Mouse (Mus musculus): Measurements from ENCODE around the gene Polr2a. TPM values are rescaled to one million over a fixed set of nuclear protein-coding genes. Genes with fewer than 3 reads are reported as not detected.

The Polr2a gene
- total and polyA plus RNA-seq, 2 experiments from 2014 or later: 6.6 to 13.4 TPM

- Histone ChIP-seq H3K4me3 (ENCODE audit: low read depth, low read length) (no peak overlapping the region), H3K27me3 (ENCODE audit: control insufficient read depth, insufficient read depth, low read length) (no peaks in the 10 kb centered on the region), H3K4me2 (ENCODE audit: low read depth, low read length) (no peak overlapping the region), H3K9me3 (replicated peaks; ENCODE audit: control insufficient read depth, low read length) (no peaks in the 10 kb centered on the region), H3K4me1 (ENCODE audit: control insufficient read depth, insufficient read depth) (peaks cover 28% of the 10 kb centered on the region), H3K27ac (ENCODE audit: low read depth) (peak overlapping the region; percentile 87), H3K36me3 (replicated peaks; ENCODE audit: control insufficient read depth, insufficient read depth, low read length) (no peaks in the 10 kb centered on the region), H3K9ac (replicated peaks; ENCODE audit: low read depth, low read length) (0 out of 2 replicates have a peak overlapping the region, but pooled peaks have one; percentile 14)
- TF ChIP-seq CTCF (IDR thresholded peaks at IDR 0.05; ENCODE audit: low read depth): no peak
- no peak for TF ChIP-seq EP300 (IDR thresholded peaks at IDR 0.05; ENCODE audit: low read depth)
- DNase-seq (ENCODE audit: low spot score) (no peak), ATAC-seq (ENCODE audit: insufficient read depth, low read depth) (no peak)
- WGBS: 87% methylated on average over 6 of the region's 6 CpGs
These were observed 73.5 kb downstream of the Polr2a start for GRCm38 (mm10) chr11:69684936-69685335.

- Histone ChIP-seq H3K36me3 (replicated peaks; ENCODE audit: control insufficient read depth, insufficient read depth, low read length) (no peaks in the 10 kb centered on the region; the same call in 1 of the 2 replicates), H3K4me3 (ENCODE audit: low read depth, low read length) (no peak overlapping the region), H3K4me1 (ENCODE audit: control insufficient read depth, insufficient read depth) (peaks cover 28% of the 10 kb centered on the region), H3K4me2 (ENCODE audit: low read depth, low read length) (no peak overlapping the region), H3K9ac (replicated peaks; ENCODE audit: low read depth, low read length) (no peak overlapping the region), H3K9me3 (replicated peaks; ENCODE audit: control insufficient read depth, low read length) (no peaks in the 10 kb centered on the region), H3K27ac (ENCODE audit: low read depth) (no peak overlapping the region), H3K27me3 (ENCODE audit: control insufficient read depth, insufficient read depth, low read length) (no peaks in the 10 kb centered on the region)
- DNase-seq (ENCODE audit: low spot score) (no peak), ATAC-seq (ENCODE audit: insufficient read depth, low read depth) (no peak)
- TF ChIP-seq EP300 (IDR thresholded peaks at IDR 0.05; ENCODE audit: low read depth): no peak
- no peak for TF ChIP-seq CTCF (IDR thresholded peaks at IDR 0.05; ENCODE audit: low read depth)
- WGBS: 76% methylated on average over 12 of the region's 12 CpGs
These were observed 74.2 kb downstream of the Polr2a start for GRCm38 (mm10) chr11:69684128-69684745.

Other genes starting within 250 kb of the Polr2a start
Only the 30 nearest of the 43 such genes appear.
- gene Atp1b2, start 152.7 kb downstream of the Polr2a start, total RNA-seq (2014; rRNA removed; ENCODE audit: low replicate concordance): 23.7 and 24.7 TPM in 2 replicates
- 15.1 and 16.8 TPM in 2 replicates for gene Atp1b2, start 152.7 kb downstream of the Polr2a start, polyA plus RNA-seq (2015; fragmentation: Nextera tagmentation; extraction: Ambion mirVana)
- gene Shbg, start 140.7 kb downstream of the Polr2a start, total RNA-seq (2014; rRNA removed; ENCODE audit: low replicate concordance): not detected in 2 replicates
- gene Shbg, start 140.7 kb downstream of the Polr2a start, polyA plus RNA-seq (2015; fragmentation: Nextera tagmentation; extraction: Ambion mirVana): 0.08 TPM in 1 of 2 replicates, not detected in the other
- gene Sat2, start 136.6 kb downstream of the Polr2a start, total RNA-seq (2014; rRNA removed; ENCODE audit: low replicate concordance): 7.3 TPM in 1 of 2 replicates, not detected in the other
- gene Sat2, start 136.6 kb downstream of the Polr2a start, polyA plus RNA-seq (2015; fragmentation: Nextera tagmentation; extraction: Ambion mirVana): 17.8 and 18.8 TPM in 2 replicates
- 64.7 and 102 TPM in 2 replicates for gene Fxr2, start 125.6 kb downstream of the Polr2a start, total RNA-seq (2014; rRNA removed; ENCODE audit: low replicate concordance)
- 15.8 and 17.7 TPM in 2 replicates for gene Fxr2, start 125.6 kb downstream of the Polr2a start, polyA plus RNA-seq (2015; fragmentation: Nextera tagmentation; extraction: Ambion mirVana)
- not detected in 2 replicates for gene Sox15, start 103.3 kb downstream of the Polr2a start, total RNA-seq (2014; rRNA removed; ENCODE audit: low replicate concordance)
- gene Sox15, start 103.3 kb downstream of the Polr2a start, polyA plus RNA-seq (2015; fragmentation: Nextera tagmentation; extraction: Ambion mirVana): not detected in 2 replicates
- 123 and 137 TPM in 2 replicates for gene Mpdu1, start 96.0 kb downstream of the Polr2a start, total RNA-seq (2014; rRNA removed; ENCODE audit: low replicate concordance)
- 30.0 and 33.0 TPM in 2 replicates for gene Mpdu1, start 96.0 kb downstream of the Polr2a start, polyA plus RNA-seq (2015; fragmentation: Nextera tagmentation; extraction: Ambion mirVana)
- 2.6 and 6.9 TPM in 2 replicates for gene Cd68, start 92.5 kb downstream of the Polr2a start, total RNA-seq (2014; rRNA removed; ENCODE audit: low replicate concordance)
- gene Cd68, start 92.5 kb downstream of the Polr2a start, polyA plus RNA-seq (2015; fragmentation: Nextera tagmentation; extraction: Ambion mirVana): 6.1 and 8.5 TPM in 2 replicates
- 573 and 656 TPM in 2 replicates for gene Eif4a1, start 86.2 kb downstream of the Polr2a start, total RNA-seq (2014; rRNA removed; ENCODE audit: low replicate concordance)
- 261 and 289 TPM in 2 replicates for gene Eif4a1, start 86.2 kb downstream of the Polr2a start, polyA plus RNA-seq (2015; fragmentation: Nextera tagmentation; extraction: Ambion mirVana)
- gene Senp3, start 76.6 kb downstream of the Polr2a start, total RNA-seq (2014; rRNA removed; ENCODE audit: low replicate concordance): 39.7 and 92.3 TPM in 2 replicates
- gene Senp3, start 76.6 kb downstream of the Polr2a start, polyA plus RNA-seq (2015; fragmentation: Nextera tagmentation; extraction: Ambion mirVana): 27.4 and 32.6 TPM in 2 replicates
- gene Tnfsf13, start 72.9 kb downstream of the Polr2a start, total RNA-seq (2014; rRNA removed; ENCODE audit: low replicate concordance): 0.81 TPM in 1 of 2 replicates, not detected in the other
- 0.57 and 0.89 TPM in 2 replicates for gene Tnfsf13, start 72.9 kb downstream of the Polr2a start, polyA plus RNA-seq (2015; fragmentation: Nextera tagmentation; extraction: Ambion mirVana)
- 8.5 and 9.3 TPM in 2 replicates for gene Tnfsf12, start 62.8 kb downstream of the Polr2a start, total RNA-seq (2014; rRNA removed; ENCODE audit: low replicate concordance)
- gene Tnfsf12, start 62.8 kb downstream of the Polr2a start, polyA plus RNA-seq (2015; fragmentation: Nextera tagmentation; extraction: Ambion mirVana): 5.3 and 5.5 TPM in 2 replicates
- 0.65 and 1.8 TPM in 2 replicates for gene Tnfsfm13, start 62.5 kb downstream of the Polr2a start, total RNA-seq (2014; rRNA removed; ENCODE audit: low replicate concordance)
- 2.8 and 3.0 TPM in 2 replicates for gene Tnfsfm13, start 62.5 kb downstream of the Polr2a start, polyA plus RNA-seq (2015; fragmentation: Nextera tagmentation; extraction: Ambion mirVana)
- not detected in 2 replicates for gene Slc35g3, start 3.3 kb upstream of the Polr2a start, total RNA-seq (2014; rRNA removed; ENCODE audit: low replicate concordance)
- gene Slc35g3, start 3.3 kb upstream of the Polr2a start, polyA plus RNA-seq (2015; fragmentation: Nextera tagmentation; extraction: Ambion mirVana): 0.18 TPM in 1 of 2 replicates, not detected in the other
- gene Zbtb4, start 7.3 kb upstream of the Polr2a start, total RNA-seq (2014; rRNA removed; ENCODE audit: low replicate concordance): 21.2 and 28.7 TPM in 2 replicates
- 2.6 and 2.9 TPM in 2 replicates for gene Zbtb4, start 7.3 kb upstream of the Polr2a start, polyA plus RNA-seq (2015; fragmentation: Nextera tagmentation; extraction: Ambion mirVana)
- gene Chrnb1, start 37.3 kb upstream of the Polr2a start, total RNA-seq (2014; rRNA removed; ENCODE audit: low replicate concordance): 2.5 and 11.2 TPM in 2 replicates
- 2.7 and 3.1 TPM in 2 replicates for gene Chrnb1, start 37.3 kb upstream of the Polr2a start, polyA plus RNA-seq (2015; fragmentation: Nextera tagmentation; extraction: Ambion mirVana)
- 5.3 and 5.7 TPM in 2 replicates for gene Fgf11, start 43.2 kb upstream of the Polr2a start, total RNA-seq (2014; rRNA removed; ENCODE audit: low replicate concordance)
- 0.75 and 1.0 TPM in 2 replicates for gene Fgf11, start 43.2 kb upstream of the Polr2a start, polyA plus RNA-seq (2015; fragmentation: Nextera tagmentation; extraction: Ambion mirVana)
- 0.43 and 2.7 TPM in 2 replicates for gene Tmem102, start 47.0 kb upstream of the Polr2a start, total RNA-seq (2014; rRNA removed; ENCODE audit: low replicate concordance)
- 2.6 TPM in 2 replicates for gene Tmem102, start 47.0 kb upstream of the Polr2a start, polyA plus RNA-seq (2015; fragmentation: Nextera tagmentation; extraction: Ambion mirVana)
- gene Gm39566, start 56.7 kb upstream of the Polr2a start, total RNA-seq (2014; rRNA removed; ENCODE audit: low replicate concordance): not detected in 2 replicates
- gene Gm39566, start 56.7 kb upstream of the Polr2a start, polyA plus RNA-seq (2015; fragmentation: Nextera tagmentation; extraction: Ambion mirVana): not detected in 2 replicates
- not detected in 2 replicates for gene Spem2, start 59.8 kb upstream of the Polr2a start, total RNA-seq (2014; rRNA removed; ENCODE audit: low replicate concordance)
- not detected in 2 replicates for gene Spem2, start 59.8 kb upstream of the Polr2a start, polyA plus RNA-seq (2015; fragmentation: Nextera tagmentation; extraction: Ambion mirVana)
- not detected in 2 replicates for gene Spem1, start 63.5 kb upstream of the Polr2a start, total RNA-seq (2014; rRNA removed; ENCODE audit: low replicate concordance)
- gene Spem1, start 63.5 kb upstream of the Polr2a start, polyA plus RNA-seq (2015; fragmentation: Nextera tagmentation; extraction: Ambion mirVana): not detected in 2 replicates
- gene Nlgn2, start 79.1 kb upstream of the Polr2a start, total RNA-seq (2014; rRNA removed; ENCODE audit: low replicate concordance): 4.5 and 10.1 TPM in 2 replicates
- 0.89 TPM in 2 replicates for gene Nlgn2, start 79.1 kb upstream of the Polr2a start, polyA plus RNA-seq (2015; fragmentation: Nextera tagmentation; extraction: Ambion mirVana)
- gene Tmem256, start 79.9 kb upstream of the Polr2a start, total RNA-seq (2014; rRNA removed; ENCODE audit: low replicate concordance): 78.5 and 169 TPM in 2 replicates
- gene Tmem256, start 79.9 kb upstream of the Polr2a start, polyA plus RNA-seq (2015; fragmentation: Nextera tagmentation; extraction: Ambion mirVana): 411 and 424 TPM in 2 replicates
- 50.9 and 64.0 TPM in 2 replicates for gene Plscr3, start 87.7 kb upstream of the Polr2a start, total RNA-seq (2014; rRNA removed; ENCODE audit: low replicate concordance)
- 60.5 and 62.3 TPM in 2 replicates for gene Plscr3, start 87.7 kb upstream of the Polr2a start, polyA plus RNA-seq (2015; fragmentation: Nextera tagmentation; extraction: Ambion mirVana)
- 0.50 TPM in 1 of 2 replicates, not detected in the other for gene Tnk1, start 100.1 kb upstream of the Polr2a start, total RNA-seq (2014; rRNA removed; ENCODE audit: low replicate concordance)
- not detected in 2 replicates for gene Tnk1, start 100.1 kb upstream of the Polr2a start, polyA plus RNA-seq (2015; fragmentation: Nextera tagmentation; extraction: Ambion mirVana)
- not detected in 2 replicates for gene Tmem95, start 119.4 kb upstream of the Polr2a start, total RNA-seq (2014; rRNA removed; ENCODE audit: low replicate concordance)
- gene Tmem95, start 119.4 kb upstream of the Polr2a start, polyA plus RNA-seq (2015; fragmentation: Nextera tagmentation; extraction: Ambion mirVana): not detected in 2 replicates
- gene Kctd11, start 122.8 kb upstream of the Polr2a start, total RNA-seq (2014; rRNA removed; ENCODE audit: low replicate concordance): 2.3 and 9.4 TPM in 2 replicates
- 1.9 and 2.3 TPM in 2 replicates for gene Kctd11, start 122.8 kb upstream of the Polr2a start, polyA plus RNA-seq (2015; fragmentation: Nextera tagmentation; extraction: Ambion mirVana)
- gene Acap1, start 136.9 kb upstream of the Polr2a start, total RNA-seq (2014; rRNA removed; ENCODE audit: low replicate concordance): 2.5 and 9.7 TPM in 2 replicates
- 2.5 TPM in 2 replicates for gene Acap1, start 136.9 kb upstream of the Polr2a start, polyA plus RNA-seq (2015; fragmentation: Nextera tagmentation; extraction: Ambion mirVana)
- gene 2810408A11Rik, start 142.3 kb upstream of the Polr2a start, total RNA-seq (2014; rRNA removed; ENCODE audit: low replicate concordance): 1.8 and 6.3 TPM in 2 replicates
- 2.8 and 3.9 TPM in 2 replicates for gene 2810408A11Rik, start 142.3 kb upstream of the Polr2a start, polyA plus RNA-seq (2015; fragmentation: Nextera tagmentation; extraction: Ambion mirVana)
- 39.2 and 59.5 TPM in 2 replicates for gene Neurl4, start 142.4 kb upstream of the Polr2a start, total RNA-seq (2014; rRNA removed; ENCODE audit: low replicate concordance)
- gene Neurl4, start 142.4 kb upstream of the Polr2a start, polyA plus RNA-seq (2015; fragmentation: Nextera tagmentation; extraction: Ambion mirVana): 3.6 and 4.5 TPM in 2 replicates
- 48.6 and 72.4 TPM in 2 replicates for gene Gps2, start 155.3 kb upstream of the Polr2a start, total RNA-seq (2014; rRNA removed; ENCODE audit: low replicate concordance)
- gene Gps2, start 155.3 kb upstream of the Polr2a start, polyA plus RNA-seq (2015; fragmentation: Nextera tagmentation; extraction: Ambion mirVana): 37.1 and 38.1 TPM in 2 replicates